Mouse (Mus musculus) G1E (cell line): Measurements from ENCODE around the gene Eps8l3.

Experiments used
- CTCF ChIP-seq: IDR thresholded peaks from 2 replicates; pipeline ENCODE4 v1.5.1; 2012; ENCODE audit warnings: low read depth, low read length, inconsistent platforms, mixed read lengths
- POLR2AphosphoS5 ChIP-seq: IDR thresholded peaks from 2 replicates; pipeline ENCODE4 v1.6.1; 2012; ENCODE audit warnings: low read depth, low read length, inconsistent platforms; ENCODE audit not compliant: insufficient replicate concordance

- no peak for TF ChIP-seq CTCF
- no peak for TF ChIP-seq POLR2AphosphoS5
Observed at GRCm38 (mm10) chr3:107895720-107896569, 18.9 kb downstream of the Eps8l3 start, which contains the start of gene Gstm5.
